In genomic region chr15:24588943-24589342, GRCm38 (mm10) we compare ENCODE assay signal across 8 mouse cellular contexts.
DNase-seq lines count a peak whose midpoint lies in the region; ATAC-seq and TF ChIP-seq lines count a peak whose summit lies in the region.
"Had no signal": no experiment of that assay in that cellular context is flagged by ENCODE, and none has a peak within 500 bp of the region (broad histone marks: within the 10 kb centered on the region; RNA-seq: fewer than 3 reads in every experiment).

No protein-coding gene starts in this region.

- no peaks in the 10 kb centered on the region for H3K4me1 ChIP-seq in hindbrain, postnatal 0 days (ENCODE audit: insufficient read depth, low read length)
- no peaks in the 10 kb centered on the region for H3K4me1 ChIP-seq in limb, embryonic 14.5 days (ENCODE audit: control insufficient read depth, insufficient read depth, low read length)
- H3K4me1 ChIP-seq: neural tube, embryonic 13.5 days had no signal

- no peak overlapping the region for H3K9ac ChIP-seq in hindbrain, postnatal 0 days (replicated peaks; ENCODE audit: low read length)
- no peak overlapping the region for H3K9ac ChIP-seq in limb, embryonic 14.5 days (ENCODE audit: low read depth, low read length, severe bottlenecking)
- H3K9ac ChIP-seq: neural tube, embryonic 13.5 days had no signal

- ATAC-seq in hindbrain, postnatal 0 days, result 0 out of 2 replicates have a peak, but pooled peaks have one; percentile 35
- peak; percentile 34; the same call in 1 of the 2 replicates for ATAC-seq in limb, embryonic 14.5 days (ENCODE audit: low FRiP score, low read depth)

- peak; percentile 5 to 25 for DNase-seq in urinary bladder, adult 18-20 months (ENCODE audit: low spot score in 2 of 2)
- DNase-seq in urinary bladder, adult 2 months (ENCODE audit: low spot score), result no peak
- DNase-seq in adrenal gland, postnatal 25 days, result peak; percentile 36
- DNase-seq in fibroblast of lung, adult 2 months (ENCODE audit: low read depth), result peak; percentile 36
- DNase-seq in hindbrain, postnatal 0 days (ENCODE audit: low spot score), result peak; percentile 85
- DNase-seq in limb, embryonic 14.5 days (ENCODE audit: low spot score), result peak; percentile 81
- peak; percentile 83 for DNase-seq in retina, embryonic 14.5 days (ENCODE audit: low spot score)

- H3K9me3 ChIP-seq in hindbrain, postnatal 0 days (ENCODE audit: low read length), result no peaks in the 10 kb centered on the region
- H3K9me3 ChIP-seq in limb, embryonic 14.5 days (ENCODE audit: control insufficient read depth, low read length), result no peaks in the 10 kb centered on the region
- H3K9me3 ChIP-seq: neural tube, embryonic 13.5 days had no signal

- no peaks in the 10 kb centered on the region for H3K36me3 ChIP-seq in hindbrain, postnatal 0 days (ENCODE audit: insufficient read depth, low read length)
- no peaks in the 10 kb centered on the region for H3K36me3 ChIP-seq in limb, embryonic 14.5 days (ENCODE audit: control insufficient read depth, insufficient read depth, low read length)
- H3K36me3 ChIP-seq: neural tube, embryonic 13.5 days had no signal

- WGBS in hindbrain, postnatal 0 days, result 18% methylated on average over 4 of the region's 4 CpGs
- WGBS in limb, embryonic 14.5 days, result 24% methylated on average over 4 of the region's 4 CpGs

- no peaks in the 10 kb centered on the region for H3K27me3 ChIP-seq in hindbrain, postnatal 0 days (ENCODE audit: insufficient read depth, low read length)
- H3K27me3 ChIP-seq in limb, embryonic 14.5 days (ENCODE audit: control insufficient read depth, insufficient read depth, low read length), result no peaks in the 10 kb centered on the region
- H3K27me3 ChIP-seq: neural tube, embryonic 13.5 days had no signal

- no peak overlapping the region for H3K4me2 ChIP-seq in hindbrain, postnatal 0 days (ENCODE audit: low read depth, low read length)
- H3K4me2 ChIP-seq in limb, embryonic 14.5 days (replicated peaks; ENCODE audit: low read depth, low read length, severe bottlenecking), result no peak overlapping the region
- H3K4me2 ChIP-seq: neural tube, embryonic 13.5 days had no signal

- H3K27ac ChIP-seq in hindbrain, postnatal 0 days, result no peak overlapping the region
- H3K27ac ChIP-seq in limb, embryonic 14.5 days (replicated peaks; ENCODE audit: low read depth, low read length), result no peak overlapping the region
- H3K27ac ChIP-seq: neural tube, embryonic 13.5 days had no signal

- no peak overlapping the region for H3K4me3 ChIP-seq in hindbrain, postnatal 0 days (ENCODE audit: low read length)
- no peak overlapping the region for H3K4me3 ChIP-seq in limb, embryonic 14.5 days (replicated peaks; ENCODE audit: low read length)
- H3K4me3 ChIP-seq: neural tube, embryonic 13.5 days had no signal

- no peak for TF ChIP-seq POLR2A in limb, embryonic 14.5 days (IDR thresholded peaks at IDR 0.05; ENCODE audit: borderline replicate concordance, extremely low read depth, insufficient read depth, insufficient read length)

- TF ChIP-seq CTCF in hindbrain, postnatal 0 days (IDR thresholded peaks at IDR 0.05; ENCODE audit: low read depth), result peak; percentile 79
